Mouse (Mus musculus) limb, embryonic 10.5 days (tissue): ENCODE data around the gene Dhrs7c. TPM values are rescaled to one million over a fixed set of nuclear protein-coding genes. Genes with fewer than 3 reads are reported as not detected.

Experiments
- DNase-seq: peaks from one replicate; pipeline ENCODE4 v3.0.0-alpha.2; 2017; ENCODE audit warnings: low spot score
- H3K27ac ChIP-seq: fragments of 300-500 bp; sonication (generic); 2 replicates; pipeline ENCODE4 v1.5.1; 2016; ENCODE audit warnings: mild to moderate bottlenecking
- H3K27me3 ChIP-seq: fragments of 300-500 bp; sonication (generic); 2 replicates; pipeline ENCODE4 v1.6.1; 2016; ENCODE audit warnings: low read depth, mild to moderate bottlenecking; ENCODE audit not compliant: poor library complexity, severe bottlenecking
- H3K36me3 ChIP-seq: fragments of 300-500 bp; sonication (generic); 2 replicates; pipeline ENCODE4 v1.6.1; 2016; ENCODE audit warnings: mild to moderate bottlenecking, moderate library complexity
- H3K4me1 ChIP-seq: fragments of 300-500 bp; sonication (generic); 2 replicates; pipeline ENCODE4 v1.6.1; 2016
- H3K4me3 ChIP-seq: fragments of 300-500 bp; sonication (generic); 2 replicates; pipeline ENCODE4 v1.5.1; 2016; ENCODE audit warnings: mild to moderate bottlenecking, moderate library complexity
- H3K9me3 ChIP-seq: fragments of 300-500 bp; sonication (generic); replicated peaks from 2 replicates; pipeline ENCODE4 v1.6.1; 2016; ENCODE audit warnings: mild to moderate bottlenecking
- WGBS: fragments of 180-500 bp; shearing (Covaris S2); methylation state at CpG from one replicate; pipeline ENCODE4 v1.1.7; 2016; 5-methylcytosine and 5-hydroxymethylcytosine counted together
- polyA plus RNA-seq: library from polyadenylated mRNA; unstranded; fragments of >200 nt; fragmentation: Nextera tagmentation; extraction: Ambion mirVana; gene quantifications from 2 replicates; pipeline ENCODE4 v1.2.1, GENCODE M21; 2016

The Dhrs7c gene
- polyA plus RNA-seq, 1 experiment from 2014 or later, result not detected

GRCm38 (mm10) chr11:67811535-67811934 lies 13.5 kb downstream of the Dhrs7c start:
- no peak for DNase-seq
- Histone ChIP-seq H3K4me1 (no peaks in the 10 kb centered on the region), H3K9me3 (no peaks in the 10 kb centered on the region), H3K4me3 (no peak overlapping the region), H3K36me3 (no peaks in the 10 kb centered on the region), H3K27me3 (no peaks in the 10 kb centered on the region), H3K27ac (no peak overlapping the region)
- 84% methylated on average over 6 of the region's 6 CpGs for WGBS

GRCm38 (mm10) chr11:67819604-67820003 lies 21.6 kb downstream of the Dhrs7c start:
- H3K9me3 ChIP-seq, result no peaks in the 10 kb centered on the region
- no peaks in the 10 kb centered on the region for H3K36me3 ChIP-seq
- H3K27ac ChIP-seq, result peak overlapping the region; percentile 76
- peaks cover 13% of the 10 kb centered on the region for H3K4me1 ChIP-seq
- peak; percentile 54 for DNase-seq
- WGBS, result 25% methylated on average over 5 of the region's 5 CpGs
- no peaks in the 10 kb centered on the region for H3K27me3 ChIP-seq
- peak overlapping the region; percentile 33 for H3K4me3 ChIP-seq

- no peaks in the 10 kb centered on the region for H3K9me3 ChIP-seq
- no peaks in the 10 kb centered on the region for H3K36me3 ChIP-seq
- no peaks in the 10 kb centered on the region for H3K27me3 ChIP-seq
- peak overlapping the region; percentile 76 for H3K27ac ChIP-seq
- H3K4me3 ChIP-seq, result no peak overlapping the region
- peaks cover 13% of the 10 kb centered on the region for H3K4me1 ChIP-seq
- peak; percentile 74 for DNase-seq
- WGBS, result 11% methylated on average over 4 of the region's 4 CpGs
These were observed 22.2 kb downstream of the Dhrs7c start for GRCm38 (mm10) chr11:67820221-67820620.

GRCm38 (mm10) chr11:67821560-67821959 lies 23.6 kb downstream of the Dhrs7c start:
- 91% methylated on average over 6 of the region's 6 CpGs for WGBS
- no peak overlapping the region for H3K4me3 ChIP-seq
- no peaks in the 10 kb centered on the region for H3K36me3 ChIP-seq
- H3K27me3 ChIP-seq, result no peaks in the 10 kb centered on the region
- H3K9me3 ChIP-seq, result no peaks in the 10 kb centered on the region
- no peak overlapping the region for H3K27ac ChIP-seq
- peaks cover 13% of the 10 kb centered on the region for H3K4me1 ChIP-seq
- DNase-seq, result no peak

- Histone ChIP-seq H3K9me3 (no peaks in the 10 kb centered on the region), H3K27ac (no peak overlapping the region), H3K4me1 (peaks cover 7% of the 10 kb centered on the region; the same call in 1 of the 2 replicates), H3K4me3 (no peak overlapping the region), H3K36me3 (no peaks in the 10 kb centered on the region), H3K27me3 (no peaks in the 10 kb centered on the region)
- 70% methylated on average over 12 of the region's 12 CpGs for WGBS
- DNase-seq, result no peak
These were observed 30.5 kb downstream of the Dhrs7c start for GRCm38 (mm10) chr11:67828360-67829059.

- WGBS, result 85% methylated on average over 6 of the region's 6 CpGs
These were observed 31.5 kb downstream of the Dhrs7c start for GRCm38 (mm10) chr11:67829530-67829929.

GRCm38 (mm10) chr11:67831820-67832219 lies 33.8 kb downstream of the Dhrs7c start:
- Histone ChIP-seq H3K36me3 (no peaks in the 10 kb centered on the region), H3K4me3 (no peak overlapping the region), H3K4me1 (peaks cover 7% of the 10 kb centered on the region; the same call in 1 of the 2 replicates), H3K9me3 (no peaks in the 10 kb centered on the region), H3K27ac (no peak overlapping the region), H3K27me3 (no peaks in the 10 kb centered on the region)
- 84% methylated on average over 5 of the region's 5 CpGs for WGBS
- no peak for DNase-seq

More at GRCm38 (mm10) chr11:67829530-67829929, 31.5 kb downstream of the Dhrs7c start:
- Histone ChIP-seq H3K9me3 (no peaks in the 10 kb centered on the region), H3K4me3 (no peak overlapping the region), H3K27me3 (no peaks in the 10 kb centered on the region), H3K4me1 (peaks cover 7% of the 10 kb centered on the region; the same call in 1 of the 2 replicates), H3K27ac (no peak overlapping the region), H3K36me3 (no peaks in the 10 kb centered on the region)
- no peak for DNase-seq

- Histone ChIP-seq H3K9me3 (no peaks in the 10 kb centered on the region), H3K4me1 (no peaks in the 10 kb centered on the region), H3K27ac (no peak overlapping the region), H3K4me3 (no peak overlapping the region), H3K36me3 (no peaks in the 10 kb centered on the region), H3K27me3 (no peaks in the 10 kb centered on the region)
- no peak for DNase-seq
- 95% methylated on average over 10 of the region's 10 CpGs for WGBS
These were observed 37.6 kb downstream of the Dhrs7c start for GRCm38 (mm10) chr11:67835408-67836078.

GRCm38 (mm10) chr11:67839810-67840209 lies 41.8 kb downstream of the Dhrs7c start:
- Histone ChIP-seq H3K4me1 (no peaks in the 10 kb centered on the region), H3K27ac (no peak overlapping the region), H3K4me3 (no peak overlapping the region), H3K9me3 (no peaks in the 10 kb centered on the region), H3K27me3 (no peaks in the 10 kb centered on the region), H3K36me3 (no peaks in the 10 kb centered on the region)
- DNase-seq, result no peak
- 84% methylated on average over 1 of the region's 1 CpGs for WGBS

- no peaks in the 10 kb centered on the region for H3K9me3 ChIP-seq
- H3K27ac ChIP-seq, result no peak overlapping the region
- H3K27me3 ChIP-seq, result no peaks in the 10 kb centered on the region
- no peak for DNase-seq
- no peaks in the 10 kb centered on the region for H3K36me3 ChIP-seq
- WGBS, result 84% methylated on average over 4 of the region's 4 CpGs
- H3K4me1 ChIP-seq, result no peaks in the 10 kb centered on the region
- no peak overlapping the region for H3K4me3 ChIP-seq
These were observed 47.2 kb downstream of the Dhrs7c start for GRCm38 (mm10) chr11:67845193-67845592.

GRCm38 (mm10) chr11:67851770-67852169 lies 53.8 kb downstream of the Dhrs7c start:
- H3K27me3 ChIP-seq, result no peaks in the 10 kb centered on the region
- no peak overlapping the region for H3K4me3 ChIP-seq
- H3K36me3 ChIP-seq, result no peaks in the 10 kb centered on the region
- no peak for DNase-seq
- 54% methylated on average over 5 of the region's 5 CpGs for WGBS
- H3K4me1 ChIP-seq, result 0 out of 2 replicates have a peak, but pooled peaks cover 5% of the 10 kb centered on the region
- H3K9me3 ChIP-seq, result no peaks in the 10 kb centered on the region
- H3K27ac ChIP-seq, result no peak overlapping the region

- Histone ChIP-seq H3K27me3 (no peaks in the 10 kb centered on the region), H3K4me1 (0 out of 2 replicates have a peak, but pooled peaks cover 5% of the 10 kb centered on the region), H3K4me3 (no peak overlapping the region), H3K36me3 (no peaks in the 10 kb centered on the region), H3K9me3 (no peaks in the 10 kb centered on the region), H3K27ac (no peak overlapping the region)
- DNase-seq, result no peak
- 61% methylated on average over 6 of the region's 6 CpGs for WGBS
These were observed 56.0 kb downstream of the Dhrs7c start for GRCm38 (mm10) chr11:67853996-67854395.

- no peak for DNase-seq
- no peaks in the 10 kb centered on the region for H3K9me3 ChIP-seq
- no peaks in the 10 kb centered on the region for H3K27me3 ChIP-seq
- no peak overlapping the region for H3K4me3 ChIP-seq
- 47% methylated on average over 2 of the region's 2 CpGs for WGBS
- no peaks in the 10 kb centered on the region for H3K36me3 ChIP-seq
- H3K4me1 ChIP-seq, result 0 out of 2 replicates have a peak, but pooled peaks cover 5% of the 10 kb centered on the region
- H3K27ac ChIP-seq, result no peak overlapping the region
These were observed 57.0 kb downstream of the Dhrs7c start for GRCm38 (mm10) chr11:67855035-67855434.
